Mouse (Mus musculus) testis, postnatal 14 days (tissue): ENCODE measurements around the gene Nwd2.

Experiments used
- DNase-seq: peaks from one replicate; pipeline ENCODE4 v3.0.0; 2021; ENCODE audit warnings: low spot score

Gene Nwd2

GRCm38 (mm10) chr5:63828380-63829185 is 179.7 kb downstream of the Nwd2 start:
- DNase-seq = no peak

GRCm38 (mm10) chr5:63831054-63831453 is 182.2 kb downstream of the Nwd2 start:
- DNase-seq = no peak

GRCm38 (mm10) chr5:63833955-63834354 is 185.1 kb downstream of the Nwd2 start:
- no peak for DNase-seq

- no peak for DNase-seq
Measured at GRCm38 (mm10) chr5:63834435-63834834, 185.5 kb downstream of the Nwd2 start.

GRCm38 (mm10) chr5:63837115-63837514 is 188.2 kb downstream of the Nwd2 start:
- no peak for DNase-seq

- no peak for DNase-seq
Measured at GRCm38 (mm10) chr5:63837851-63838250, 188.9 kb downstream of the Nwd2 start.

- DNase-seq = no peak
Measured at GRCm38 (mm10) chr5:63839801-63840416, 191.0 kb downstream of the Nwd2 start.

- no peak for DNase-seq
Measured at GRCm38 (mm10) chr5:63847080-63847479, 198.2 kb downstream of the Nwd2 start.

GRCm38 (mm10) chr5:63847541-63848226 is 198.8 kb downstream of the Nwd2 start:
- DNase-seq = no peak

GRCm38 (mm10) chr5:63858901-63859300 is 210.0 kb downstream of the Nwd2 start:
- no peak for DNase-seq
